Mouse (Mus musculus) testis, adult 2 months (tissue): ENCODE results near the gene Mup19.
"Not testable (repeated sequence)": the region's sequence is repeated elsewhere in the genome, so short reads cannot be mapped to it uniquely, and the experiment has no call there.

ENCODE experiments used
- CTCF ChIP-seq: fragments of 200-500 bp; IDR thresholded peaks from 2 replicates; pipeline ENCODE4 v1.5.1; 2012; ENCODE audit warnings: low read depth, mild to moderate bottlenecking, inconsistent platforms, low read length, moderate library complexity; ENCODE audit not compliant: control insufficient read depth, insufficient read depth, insufficient replicate concordance
- POLR2A ChIP-seq: fragments of 200-500 bp; IDR thresholded peaks from 2 replicates; pipeline ENCODE4 v1.6.1; 2012; ENCODE audit warnings: low read depth, mild to moderate bottlenecking, inconsistent platforms, low read length, moderate library complexity; ENCODE audit not compliant: control insufficient read depth

DNA sequence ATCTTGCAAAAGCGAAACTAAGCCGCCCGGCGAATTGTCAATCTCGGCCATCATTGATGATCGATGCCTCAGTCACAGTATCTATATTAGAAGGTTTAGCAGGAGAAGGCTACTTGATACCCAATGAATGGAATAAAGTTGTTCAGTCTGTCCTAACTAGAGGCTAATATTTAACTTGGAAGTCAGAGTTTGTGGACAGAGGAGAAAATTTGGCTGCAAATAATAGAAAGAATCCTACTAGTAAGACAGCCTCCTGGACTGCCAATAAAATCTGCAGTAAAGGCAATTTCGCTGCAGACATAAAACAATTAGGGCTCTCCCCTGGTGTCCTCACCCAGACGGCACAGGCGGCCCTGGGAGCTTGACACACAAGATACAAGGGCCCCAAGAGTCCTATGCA, 40.5 kb upstream of the Mup19 start:
- TF ChIP-seq CTCF, POLR2A: not testable (repeated sequence)
